Mouse (Mus musculus) heart, embryonic 14.5 days (tissue): ENCODE data around the gene Rab11fip3. TPM values are rescaled to one million over a fixed set of nuclear protein-coding genes. Genes with fewer than 3 reads are reported as not detected.

ENCODE experiments used
- ATAC-seq: fragments of 200-750 bp; cut with Nextera tagmentation; 2 replicates; pipeline ENCODE4 v1.8.0; 2017; ENCODE audit warnings: low read depth, moderate TSS enrichment; ENCODE audit not compliant: insufficient number of reproducible peaks, insufficient read depth, low FRiP score
- H3K27ac ChIP-seq, 2 experiments: fragments of 200-500 bp in 1 of 2; fragments of 300-500 bp in 1 of 2; sonication (generic) in 1 of 2; replicated peaks in 1 of 2; 2 replicates each; pipeline ENCODE4 v1.5.1; 2012 to 2014; ENCODE audit warnings: low read depth in 2 of 2, low read length in 2 of 2, control low read depth in 1 of 2, mild to moderate bottlenecking in 1 of 2, mixed read lengths in 1 of 2; ENCODE audit not compliant: control insufficient read depth in 1 of 2, insufficient read depth in 1 of 2
- H3K27me3 ChIP-seq: fragments of 300-500 bp; sonication (generic); 2 replicates; pipeline ENCODE4 v1.6.1; 2014; ENCODE audit warnings: mild to moderate bottlenecking, low read length, control low read depth; ENCODE audit not compliant: control insufficient read depth, insufficient read depth
- H3K36me3 ChIP-seq: fragments of 300-500 bp; sonication (generic); 2 replicates; pipeline ENCODE4 v1.6.1; 2014; ENCODE audit warnings: mild to moderate bottlenecking, control low read depth, low read length, mixed read lengths; ENCODE audit not compliant: control insufficient read depth, insufficient read depth
- H3K4me1 ChIP-seq, 2 experiments: fragments of 200-500 bp in 1 of 2; fragments of 300-500 bp in 1 of 2; sonication (generic) in 1 of 2; 2 replicates each; pipeline ENCODE4 v1.6.1; 2012 to 2014; ENCODE audit warnings: low read length in 2 of 2, control low read depth in 1 of 2, mixed read lengths in 1 of 2; ENCODE audit not compliant: control insufficient read depth in 2 of 2, insufficient read depth in 2 of 2
- H3K4me2 ChIP-seq: fragments of 300-500 bp; sonication (generic); 2 replicates; pipeline ENCODE4 v1.6.1; 2014; ENCODE audit warnings: mild to moderate bottlenecking, low read length
- H3K4me3 ChIP-seq, 2 experiments: fragments of 200-500 bp in 1 of 2; fragments of 300-500 bp in 1 of 2; sonication (generic) in 1 of 2; 2 replicates each; pipeline ENCODE4 v1.5.1; 2012 to 2014; ENCODE audit warnings: low read length in 2 of 2, mild to moderate bottlenecking in 2 of 2, control low read depth in 1 of 2, low read depth in 1 of 2, moderate library complexity in 1 of 2; ENCODE audit not compliant: control insufficient read depth in 1 of 2, insufficient read depth in 1 of 2
- H3K9ac ChIP-seq: fragments of 300-500 bp; sonication (generic); 2 replicates; pipeline ENCODE4 v1.6.1; 2014; ENCODE audit warnings: mild to moderate bottlenecking, low read length
- H3K9me3 ChIP-seq: fragments of 300-500 bp; sonication (generic); 2 replicates; pipeline ENCODE4 v1.6.1; 2016; ENCODE audit warnings: low read length, control low read depth; ENCODE audit not compliant: control insufficient read depth
- WGBS: fragments of 180-500 bp; shearing (Covaris S2); extraction: QIAGEN DNeasy Blood & Tissue Kit; methylation state at CpG from one replicate; pipeline ENCODE4 v1.1.7; 2014; 5-methylcytosine and 5-hydroxymethylcytosine counted together
- polyA plus RNA-seq: library from polyadenylated mRNA; unstranded; fragments of >200 nt; fragmentation: Nextera tagmentation; extraction: Ambion mirVana; gene quantifications from 2 replicates; pipeline ENCODE4 v1.2.1, GENCODE M21; 2014

Rab11fip3 gene
- polyA plus RNA-seq, 1 experiment from 2014 or later = 12.8 TPM

- Histone ChIP-seq H3K4me2 (no peak overlapping the region), H3K4me3 (no peak overlapping the region), H3K9me3 (no peaks in the 10 kb centered on the region), H3K4me1 (no peaks in the 10 kb centered on the region), H3K27me3 (no peaks in the 10 kb centered on the region), H3K36me3 (peaks cover 28% of the 10 kb centered on the region), H3K27ac (no peak overlapping the region), H3K9ac (no peak overlapping the region)
- ATAC-seq = no peak
- WGBS = 35% methylated on average over 2 of the region's 2 CpGs
Measured at GRCm38 (mm10) chr17:26080867-26081266, 11.5 kb upstream of the Rab11fip3 start.

GRCm38 (mm10) chr17:26078851-26079250 lies 9.5 kb upstream of the Rab11fip3 start:
- Histone ChIP-seq H3K27ac (no peak overlapping the region), H3K9ac (no peak overlapping the region), H3K4me3 (no peak overlapping the region), H3K36me3 (peaks cover 19% of the 10 kb centered on the region), H3K27me3 (no peaks in the 10 kb centered on the region), H3K9me3 (no peaks in the 10 kb centered on the region), H3K4me1 (no peaks in the 10 kb centered on the region), H3K4me2 (no peak overlapping the region)
- 69% methylated on average over 2 of the region's 2 CpGs for WGBS
- no peak for ATAC-seq

GRCm38 (mm10) chr17:26075246-26075645 lies 5.9 kb upstream of the Rab11fip3 start:
- WGBS = 57% methylated on average over 3 of the region's 3 CpGs
- 0 out of 4 replicates have a peak, but pooled peaks cover 0 to 1% of the 10 kb centered on the region in 2 experiments for H3K4me1 ChIP-seq
- H3K4me3 ChIP-seq = no peak overlapping the region
- H3K36me3 ChIP-seq = no peaks in the 10 kb centered on the region
- H3K4me2 ChIP-seq = no peak overlapping the region
- no peaks in the 10 kb centered on the region for H3K9me3 ChIP-seq
- no peak overlapping the region for H3K9ac ChIP-seq
- no peak for ATAC-seq
- H3K27me3 ChIP-seq = no peaks in the 10 kb centered on the region
- H3K27ac ChIP-seq = no peak overlapping the region

- H3K9me3 ChIP-seq = no peaks in the 10 kb centered on the region
- peaks cover 20 to 37% of the 10 kb centered on the region in 2 experiments for H3K4me1 ChIP-seq
- no peak overlapping the region for H3K27ac ChIP-seq
- H3K4me2 ChIP-seq = peak overlapping the region; percentile 99
- H3K9ac ChIP-seq = peak overlapping the region; percentile 85
- no peaks in the 10 kb centered on the region; the same call in 1 of the 2 replicates for H3K36me3 ChIP-seq
- peak overlapping the region; percentile 76 to 88; a peak in 2 of 4 replicates for H3K4me3 ChIP-seq
- WGBS = 24% methylated on average over 6 of the region's 6 CpGs
- no peaks in the 10 kb centered on the region for H3K27me3 ChIP-seq
- ATAC-seq = no peak
Measured at GRCm38 (mm10) chr17:26070136-26070535, 781 bp upstream of the Rab11fip3 start.

GRCm38 (mm10) chr17:26068024-26068830 lies 1.1 kb downstream of the Rab11fip3 start:
- H3K36me3 ChIP-seq = no peaks in the 10 kb centered on the region; the same call in 1 of the 2 replicates
- peak overlapping the region; percentile 85 for H3K9ac ChIP-seq
- H3K4me3 ChIP-seq = peak overlapping the region; percentile 76 to 88
- peak overlapping the region; percentile 99 for H3K4me2 ChIP-seq
- WGBS = 2% methylated on average over 44 of the region's 44 CpGs
- peak; percentile 1; the same call in 1 of the 2 replicates for ATAC-seq
- peaks cover 23 to 45% of the 10 kb centered on the region in 2 experiments for H3K4me1 ChIP-seq
- no peaks in the 10 kb centered on the region for H3K27me3 ChIP-seq
- no peaks in the 10 kb centered on the region for H3K9me3 ChIP-seq
- 0 out of 4 replicates have a peak overlapping the region, but pooled peaks of 1 of the 2 experiments have one; percentile 79 for H3K27ac ChIP-seq

- H3K4me2 ChIP-seq = peak overlapping the region; percentile 99
- H3K9me3 ChIP-seq = no peaks in the 10 kb centered on the region
- no peak overlapping the region for H3K27ac ChIP-seq
- 0 out of 2 replicates have a peak overlapping the region, but pooled peaks have one; percentile 85 for H3K9ac ChIP-seq
- no peaks in the 10 kb centered on the region; the same call in 1 of the 2 replicates for H3K36me3 ChIP-seq
- H3K4me1 ChIP-seq = peaks cover 23 to 45% of the 10 kb centered on the region in 2 experiments
- H3K27me3 ChIP-seq = no peaks in the 10 kb centered on the region
- 93% methylated on average over 7 of the region's 7 CpGs for WGBS
- H3K4me3 ChIP-seq = peak overlapping the region; percentile 8 to 88; a peak in 3 of 4 replicates
- ATAC-seq = no peak
Measured at GRCm38 (mm10) chr17:26066488-26067020, 2.8 kb downstream of the Rab11fip3 start.

- Histone ChIP-seq H3K27ac (peak overlapping the region; percentile 0 to 10; a peak in 2 of 4 replicates), H3K9me3 (no peaks in the 10 kb centered on the region), H3K4me2 (peak overlapping the region; percentile 26; the same call in 1 of the 2 replicates), H3K4me3 (no peak overlapping the region), H3K9ac (peak overlapping the region; percentile 44), H3K4me1 (peaks cover 21 to 41% of the 10 kb centered on the region in 2 experiments), H3K36me3 (no peaks in the 10 kb centered on the region; the same call in 1 of the 2 replicates), H3K27me3 (no peaks in the 10 kb centered on the region)
- 63% methylated on average over 6 of the region's 6 CpGs for WGBS
- ATAC-seq = no peak
Measured at GRCm38 (mm10) chr17:26064916-26065315, 4.4 kb downstream of the Rab11fip3 start.
